Mouse (Mus musculus) hematopoietic stem cell, adult 5-6 weeks (primary cell): ENCODE data around the gene Ifna9. TPM values are rescaled to one million over a fixed set of nuclear protein-coding genes. Genes with fewer than 3 reads are reported as not detected.
A peak's percentile ranks its signal among the peaks of the same experiment; 100 is the strongest.
"Not testable (repeated sequence)": the region's sequence is repeated elsewhere in the genome, so short reads cannot be mapped to it uniquely, and the experiment has no call there.

Source experiments
- ATAC-seq, 2 experiments: fragments of 125-278 bp in 1 of 2; replicated peaks in 1 of 2; 2 replicates each; pipeline ENCODE4 v1.8.0; 2016 to 2017; ENCODE audit warnings: inconsistent platforms in 2 of 2, mild to moderate bottlenecking in 2 of 2, moderate number of reproducible peaks in 2 of 2, low read depth in 1 of 2, moderate TSS enrichment in 1 of 2; ENCODE audit not compliant: low FRiP score in 2 of 2, poor library complexity in 2 of 2, severe bottlenecking in 2 of 2, insufficient read depth in 1 of 2, low TSS enrichment in 1 of 2
- total RNA-seq: library from RNA; stranded (forward); fragments of 172-1452, 232-1000 nt; gene quantifications from 2 replicates; pipeline ENCODE4 v1.2.3, GENCODE M21; 2017

Gene Ifna9
- not detected in 2 replicates for total RNA-seq

- no peak for ATAC-seq
These were observed at the start of gene Ifna9 for GRCm38 (mm10) chr4:88592285-88592684. TSS of gene Ifna9 (minus strand) at chr4:88592385.

- ATAC-seq = peak; percentile 96 to 98
These were observed 49.1 kb upstream of the Ifna9 start for GRCm38 (mm10) chr4:88641077-88641831.

GRCm38 (mm10) chr4:88640704-88641076 lies 48.5 kb upstream of the Ifna9 start:
- 0 out of 4 replicates have a peak, but pooled peaks of 1 of the 2 experiments have one; percentile 7 for ATAC-seq

GRCm38 (mm10) chr4:88634311-88634710 lies 42.1 kb upstream of the Ifna9 start, which contains the start of gene C87499:
TSS of gene C87499 (minus strand) at chr4:88634411.
- no peak for ATAC-seq

- ATAC-seq = no peak
These were observed 11.1 kb upstream of the Ifna9 start, which contains the start of gene Ifna12 for GRCm38 (mm10) chr4:88603276-88603675. TSS of gene Ifna12 (minus strand) at chr4:88603376.

- ATAC-seq = no peak
These were observed 20.5 kb downstream of the Ifna9 start, which contains the start of gene Ifna14 for GRCm38 (mm10) chr4:88571698-88572097. TSS of gene Ifna14 (minus strand) at chr4:88571798.

GRCm38 (mm10) chr4:88561791-88562190 lies 30.4 kb downstream of the Ifna9 start:
- no peak for ATAC-seq

GRCm38 (mm10) chr4:88558145-88558544 lies 34.0 kb downstream of the Ifna9 start, which contains the start of gene Ifna15:
TSS of gene Ifna15 (minus strand) at chr4:88558245.
- not testable (repeated sequence) for ATAC-seq

- ATAC-seq = peak; percentile 99 to 100
These were observed 41.8 kb downstream of the Ifna9 start for GRCm38 (mm10) chr4:88550161-88550945.

GRCm38 (mm10) chr4:88547986-88548385 lies 44.2 kb downstream of the Ifna9 start:
- no peak for ATAC-seq

- peak; percentile 89 to 97 for ATAC-seq
These were observed 48.4 kb downstream of the Ifna9 start for GRCm38 (mm10) chr4:88543649-88544234.

Other genes with a start within 250 kb of the Ifna9 start
- 25.9 and 33.5 TPM in 2 replicates for gene Hacd4, start 153.5 kb downstream of the Ifna9 start, total RNA-seq
- gene Ifnb1, start 69.6 kb downstream of the Ifna9 start, total RNA-seq = not detected in 2 replicates
- not detected in 2 replicates for gene Ifna15, start 34.1 kb downstream of the Ifna9 start, total RNA-seq
- gene Ifna14, start 20.6 kb downstream of the Ifna9 start, total RNA-seq = not detected in 2 replicates
- not detected in 2 replicates for gene Ifna12, start 11.0 kb upstream of the Ifna9 start, total RNA-seq
- gene C87499, start 42.0 kb upstream of the Ifna9 start, total RNA-seq = not detected in 2 replicates
- gene Ifna13, start 52.1 kb upstream of the Ifna9 start, total RNA-seq = not detected in 2 replicates
- gene Ifna16, start 84.5 kb upstream of the Ifna9 start, total RNA-seq = not detected in 2 replicates
- gene Ifna2, start 91.5 kb upstream of the Ifna9 start, total RNA-seq = not detected in 2 replicates
- gene Ifnab, start 99.0 kb upstream of the Ifna9 start, total RNA-seq = not detected in 2 replicates
- gene Gm26566, start 129.4 kb upstream of the Ifna9 start, total RNA-seq = 2.2 TPM in 1 of 2 replicates, not detected in the other
- gene Klhl9, start 130.1 kb upstream of the Ifna9 start, total RNA-seq = 101 and 115 TPM in 2 replicates
- not detected in 2 replicates for gene Gm13271, start 162.5 kb upstream of the Ifna9 start, total RNA-seq
- not detected in 2 replicates for gene Gm13283, start 167.7 kb upstream of the Ifna9 start, total RNA-seq
- gene Gm13290, start 181.4 kb upstream of the Ifna9 start, total RNA-seq = not detected in 2 replicates
- not detected in 2 replicates for gene Gm13289, start 184.5 kb upstream of the Ifna9 start, total RNA-seq
- gene Gm13272, start 187.5 kb upstream of the Ifna9 start, total RNA-seq = not detected in 2 replicates
- 0.55 TPM in 1 of 2 replicates, not detected in the other for gene Ifnz, start 189.7 kb upstream of the Ifna9 start, total RNA-seq
- not detected in 2 replicates for gene Gm13276, start 193.3 kb upstream of the Ifna9 start, total RNA-seq
- not detected in 2 replicates for gene Gm13277, start 196.2 kb upstream of the Ifna9 start, total RNA-seq
- not detected in 2 replicates for gene Gm13278, start 199.2 kb upstream of the Ifna9 start, total RNA-seq
- not detected in 2 replicates for gene Gm13275, start 202.1 kb upstream of the Ifna9 start, total RNA-seq
- not detected in 2 replicates for gene Gm13279, start 205.0 kb upstream of the Ifna9 start, total RNA-seq
- 0.89 TPM in 1 of 2 replicates, not detected in the other for gene Gm13285, start 207.3 kb upstream of the Ifna9 start, total RNA-seq
- not detected in 2 replicates for gene Gm13287, start 210.9 kb upstream of the Ifna9 start, total RNA-seq
- not detected in 2 replicates for gene Gm13288, start 213.1 kb upstream of the Ifna9 start, total RNA-seq
- gene Ifna7, start 223.8 kb upstream of the Ifna9 start, total RNA-seq = not detected in 2 replicates
- not detected in 2 replicates for gene Ifna11, start 227.6 kb upstream of the Ifna9 start, total RNA-seq
- gene Ifna6, start 235.0 kb upstream of the Ifna9 start, total RNA-seq = not detected in 2 replicates
- gene Ifna5, start 243.1 kb upstream of the Ifna9 start, total RNA-seq = not detected in 2 replicates
- not detected in 2 replicates for gene Ifna4, start 249.5 kb upstream of the Ifna9 start, total RNA-seq